ENCODE assay signal across 9 mouse cellular contexts in genomic region chr9:107906967-107907800, GRCm38 (mm10). TPM values are rescaled to one million over a fixed set of nuclear protein-coding genes. Genes with fewer than 3 reads are reported as not detected.
A peak's percentile ranks its signal among the peaks of the same experiment; 100 is the strongest.
DNase-seq lines count a peak whose midpoint lies in the region; ATAC-seq and TF ChIP-seq lines count a peak whose summit lies in the region.
"Had no signal": no experiment of that assay in that cellular context is flagged by ENCODE, and none has a peak within 500 bp of the region (broad histone marks: within the 10 kb centered on the region; RNA-seq: fewer than 3 reads in every experiment).

No protein-coding gene starts in this region.

- 45% methylated on average over 31 of the region's 31 CpGs for WGBS in heart, embryonic 15.5 days
- WGBS in liver, embryonic 16.5 days (ENCODE audit: insufficient replicate concordance), result 57% methylated on average over 31 of the region's 31 CpGs

- no peak for TF ChIP-seq POLR2A in ES-Bruce4 (IDR thresholded peaks at IDR 0.05; ENCODE audit: insufficient read depth, low read length)

- ATAC-seq in heart, embryonic 15.5 days (replicated peaks; ENCODE audit: insufficient number of reproducible peaks, insufficient read depth, low FRiP score, low read depth), result no peak
- peak; percentile 37; the same call in 1 of the 2 replicates for ATAC-seq in liver, embryonic 16.5 days (ENCODE audit: low read depth)
- no peak for ATAC-seq in CD4-positive, CD25-positive, alpha-beta regulatory T cell, adult 4 months

- peak overlapping the region; percentile 67 for H3K4me3 ChIP-seq in ES-Bruce4 (ENCODE audit: low read depth, low read length)
- peak overlapping the region; percentile 51 for H3K4me3 ChIP-seq in heart, embryonic 15.5 days
- peak overlapping the region; percentile 44 for H3K4me3 ChIP-seq in liver, embryonic 16.5 days (ENCODE audit: low read depth, low read length)

- H3K36me3 ChIP-seq in ES-Bruce4 (ENCODE audit: control insufficient read depth, insufficient read depth, low read length, poor library complexity, severe bottlenecking), result no peaks in the 10 kb centered on the region
- H3K36me3 ChIP-seq in heart, embryonic 15.5 days, result 0 out of 2 replicates have a peak, but pooled peaks cover 3% of the 10 kb centered on the region
- no peaks in the 10 kb centered on the region for H3K36me3 ChIP-seq in liver, embryonic 16.5 days (ENCODE audit: control insufficient read depth, insufficient read depth)

- peak; percentile 94 for DNase-seq in heart, adult 11 months
- no peak for DNase-seq in heart, postnatal 25 days (ENCODE audit: low spot score)
- no peak for DNase-seq in retina, embryonic 14.5 days (ENCODE audit: low spot score)
- DNase-seq in cerebellum, adult 11 months, result no peak
- DNase-seq: cerebellum, adult 2 months had no signal

- peak overlapping the region; percentile 88 for H3K4me2 ChIP-seq in heart, embryonic 15.5 days
- peak overlapping the region; percentile 62 for H3K4me2 ChIP-seq in liver, embryonic 16.5 days (ENCODE audit: low read depth, low read length)

- H3K9ac ChIP-seq in ES-Bruce4 (ENCODE audit: low read depth, poor library complexity, severe bottlenecking), result peak overlapping the region; percentile 32; the same call in 1 of the 2 replicates
- H3K9ac ChIP-seq in heart, embryonic 15.5 days, result peak overlapping the region; percentile 50
- peak overlapping the region; percentile 40; the same call in 1 of the 2 replicates for H3K9ac ChIP-seq in liver, embryonic 16.5 days (ENCODE audit: low read depth, low read length)

- no peak overlapping the region for H3K27ac ChIP-seq in ES-Bruce4 (ENCODE audit: insufficient read depth, low read length)
- peak overlapping the region; percentile 24 for H3K27ac ChIP-seq in heart, embryonic 15.5 days
- peak overlapping the region; percentile 24; the same call in 1 of the 2 replicates for H3K27ac ChIP-seq in liver, embryonic 16.5 days (ENCODE audit: low read length)

- H3K9me3 ChIP-seq in ES-Bruce4 (replicated peaks; ENCODE audit: control insufficient read depth, insufficient read depth, low read length, poor library complexity, severe bottlenecking), result no peaks in the 10 kb centered on the region
- no peaks in the 10 kb centered on the region for H3K9me3 ChIP-seq in heart, embryonic 15.5 days (replicated peaks)
- H3K9me3 ChIP-seq in liver, embryonic 16.5 days (replicated peaks; ENCODE audit: control insufficient read depth, low read length), result no peaks in the 10 kb centered on the region

- TF ChIP-seq EP300 in ES-Bruce4 (IDR thresholded peaks at IDR 0.05; ENCODE audit: insufficient read depth, low read depth, low read length), result no peak

- no peaks in the 10 kb centered on the region for H3K27me3 ChIP-seq in ES-Bruce4 (ENCODE audit: control insufficient read depth, insufficient read depth, low read length, poor library complexity, severe bottlenecking)
- no peaks in the 10 kb centered on the region for H3K27me3 ChIP-seq in heart, embryonic 15.5 days
- no peaks in the 10 kb centered on the region for H3K27me3 ChIP-seq in liver, embryonic 16.5 days (ENCODE audit: control insufficient read depth, insufficient read depth, low read depth, low read length)

- H3K4me1 ChIP-seq in ES-Bruce4 (ENCODE audit: control insufficient read depth, insufficient read depth, low read length), result peaks cover 2% of the 10 kb centered on the region
- H3K4me1 ChIP-seq in heart, embryonic 15.5 days (replicated peaks), result peaks cover 39% of the 10 kb centered on the region
- H3K4me1 ChIP-seq in liver, embryonic 16.5 days (ENCODE audit: control insufficient read depth, low read depth, low read length), result peaks cover 20% of the 10 kb centered on the region

- TF ChIP-seq CTCF in ES-Bruce4 (IDR thresholded peaks at IDR 0.05; ENCODE audit: low read depth, low read length), result no peak

- intact Hi-C loops in heart, postnatal 25 days (cut with DNase I), result loop anchor here (10.0 kb wide), 1 partner anchor 378 kb away; no protein-coding TSS in a partner anchor

RNA-seq across cellular contexts. Expression of gene Mst1r, which starts 0.5 kb away (rescaled TPM):
- total RNA-seq in heart, postnatal 25 days (2021), result 1 to 10 TPM; 2.4 to 3.4 TPM
- polyA plus RNA-seq in ES-Bruce4 (2011; ENCODE audit: insufficient read depth, insufficient read length, low read depth, missing spikeins), result 0.16 and 0.61 TPM in 2 replicates
- 2.1 and 4.1 TPM in 2 replicates for polyA plus RNA-seq in heart, embryonic 15.5 days (2015; fragmentation: Nextera tagmentation; extraction: Ambion mirVana)
- polyA plus RNA-seq in liver, embryonic 16.5 days (2015; fragmentation: Nextera tagmentation; extraction: Ambion mirVana), result 1.3 and 2.8 TPM in 2 replicates
- polyA plus RNA-seq in CD4-positive, CD25-positive, alpha-beta regulatory T cell, adult 4 months (2017; shearing (Covaris generic)), result not detected

RNA-seq across cellular contexts. Expression of gene Mon1a, which starts 19.2 kb away (rescaled TPM):
- total RNA-seq in heart, postnatal 25 days (2021), result 10 to 100 TPM; 10.8 to 11.2 TPM
- polyA plus RNA-seq in ES-Bruce4 (2011; ENCODE audit: insufficient read depth, insufficient read length, low read depth, missing spikeins), result 3.0 and 4.2 TPM in 2 replicates
- 8.5 and 9.8 TPM in 2 replicates for polyA plus RNA-seq in heart, embryonic 15.5 days (2015; fragmentation: Nextera tagmentation; extraction: Ambion mirVana)
- 3.6 and 4.1 TPM in 2 replicates for polyA plus RNA-seq in liver, embryonic 16.5 days (2015; fragmentation: Nextera tagmentation; extraction: Ambion mirVana)
- 10 to 100 TPM; 12.8 to 15.4 TPM for polyA plus RNA-seq in CD4-positive, CD25-positive, alpha-beta regulatory T cell, adult 4 months (2017; shearing (Covaris generic))

RNA-seq across cellular contexts. Expression of gene Actl11, which starts 21.1 kb away (rescaled TPM):
- total RNA-seq in heart, postnatal 25 days (2021), result not detected
- not detected in 2 replicates for polyA plus RNA-seq in ES-Bruce4 (2011; ENCODE audit: insufficient read depth, insufficient read length, low read depth, missing spikeins)
- polyA plus RNA-seq in heart, embryonic 15.5 days (2015; fragmentation: Nextera tagmentation; extraction: Ambion mirVana), result not detected in 2 replicates
- not detected in 2 replicates for polyA plus RNA-seq in liver, embryonic 16.5 days (2015; fragmentation: Nextera tagmentation; extraction: Ambion mirVana)
- not detected for polyA plus RNA-seq in CD4-positive, CD25-positive, alpha-beta regulatory T cell, adult 4 months (2017; shearing (Covaris generic))
- polyA plus RNA-seq: cerebellum, adult 2 months had no signal

RNA-seq across cellular contexts. Expression of gene Camkv, which starts 28.3 kb away (rescaled TPM):
- not detected for total RNA-seq in heart, postnatal 25 days (2021)
- 4.0 and 5.6 TPM in 2 replicates for polyA plus RNA-seq in ES-Bruce4 (2011; ENCODE audit: insufficient read depth, insufficient read length, low read depth, missing spikeins)
- polyA plus RNA-seq in heart, embryonic 15.5 days (2015; fragmentation: Nextera tagmentation; extraction: Ambion mirVana), result 0.20 and 0.77 TPM in 2 replicates
- polyA plus RNA-seq in liver, embryonic 16.5 days (2015; fragmentation: Nextera tagmentation; extraction: Ambion mirVana), result 0.11 TPM in 2 replicates
- polyA plus RNA-seq in CD4-positive, CD25-positive, alpha-beta regulatory T cell, adult 4 months (2017; shearing (Covaris generic)), result not detected

RNA-seq across cellular contexts. Expression of gene Rbm6, which starts 34.1 kb away (rescaled TPM):
- 10 to 100 TPM; 29.9 to 30.3 TPM for total RNA-seq in heart, postnatal 25 days (2021)
- 115 and 130 TPM in 2 replicates for polyA plus RNA-seq in ES-Bruce4 (2011; ENCODE audit: insufficient read depth, insufficient read length, low read depth, missing spikeins)
- polyA plus RNA-seq in heart, embryonic 15.5 days (2015; fragmentation: Nextera tagmentation; extraction: Ambion mirVana), result 43.2 and 48.0 TPM in 2 replicates
- polyA plus RNA-seq in liver, embryonic 16.5 days (2015; fragmentation: Nextera tagmentation; extraction: Ambion mirVana), result 25.8 and 26.6 TPM in 2 replicates
- 100 to 1,000 TPM in 1 of 2 experiments, 10 to 100 TPM in 1; 98.3 to 137 TPM for polyA plus RNA-seq in CD4-positive, CD25-positive, alpha-beta regulatory T cell, adult 4 months (2017; shearing (Covaris generic))
